Mouse (Mus musculus) erythroblast, embryonic 14.5 days (primary cell): ENCODE data around the gene H2-Ob.

Experiments used
- GATA1 ChIP-seq: IDR thresholded peaks from 2 replicates; pipeline ENCODE4 v1.6.1; 2012; ENCODE audit warnings: low read length, inconsistent platforms, mixed read lengths
- TAL1 ChIP-seq: IDR thresholded peaks from 3 replicates; pipeline ENCODE4 v1.6.1; 2012; ENCODE audit warnings: low read length, inconsistent platforms, mixed read lengths

DNA sequence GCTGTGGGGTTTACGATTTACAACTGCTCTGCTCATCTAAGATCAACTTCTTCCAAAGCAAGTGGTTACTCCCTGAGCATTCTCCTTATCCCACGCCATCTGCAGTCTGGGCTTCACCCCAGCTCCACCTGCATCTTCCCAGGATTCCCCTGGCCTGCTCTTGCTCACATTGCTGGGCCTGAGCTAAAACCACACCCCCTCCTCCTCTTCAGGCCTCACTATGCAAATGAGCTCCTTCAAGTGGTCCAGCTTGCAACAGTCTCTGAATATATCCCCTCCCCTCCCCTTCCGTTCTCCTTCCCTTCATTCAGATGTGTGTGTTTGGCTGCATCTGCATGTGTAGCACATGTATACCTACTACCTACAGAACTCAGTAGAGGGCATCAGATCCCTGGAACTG, 60.7 kb downstream of the H2-Ob start:
- TF ChIP-seq GATA1 (no peak), TAL1 (no peak)
